Mouse (Mus musculus) adrenal gland, adult 18-20 months (tissue): ENCODE results near the gene Susd3. TPM values are rescaled to one million over a fixed set of nuclear protein-coding genes. Genes with fewer than 3 reads are reported as not detected.

ENCODE experiments used
- DNase-seq, 2 experiments: peaks; one replicate each; pipeline ENCODE4 v3.0.0; 2021 to 2022; ENCODE audit warnings: low spot score in 2 of 2
- total RNA-seq, 2 experiments: library from RNA; stranded (reverse); gene quantifications; 1 replicate in 1 of 2; 2 replicates in 1 of 2; pipeline ENCODE4 v1.2.3; 2021

Susd3 gene
- total RNA-seq, 2 experiments from 2014 or later, result 1.5 to 9.9 TPM

DNA sequence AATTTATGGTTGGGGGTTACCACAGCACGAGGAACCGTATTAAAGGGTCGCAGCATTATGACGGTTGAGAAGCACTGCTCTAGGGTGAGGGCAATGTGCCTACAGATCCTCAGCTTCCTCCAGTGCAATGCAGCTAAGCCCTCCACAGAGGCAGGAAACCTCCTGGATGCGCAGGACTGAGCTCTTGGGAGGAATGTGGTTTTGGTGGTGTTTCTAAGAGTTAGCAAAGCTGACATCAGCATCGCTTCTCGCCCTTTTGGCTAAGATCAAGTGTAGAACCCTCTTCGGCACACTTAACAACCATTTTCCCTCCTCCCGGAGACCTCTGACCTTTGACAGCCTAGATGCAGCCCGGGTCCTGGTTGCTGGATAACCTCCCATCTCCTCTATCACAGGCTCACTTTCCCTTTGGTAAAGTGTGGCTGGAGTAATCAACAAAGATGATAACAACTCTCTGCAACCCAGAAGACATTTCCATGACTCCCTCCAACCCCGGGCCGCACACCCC, 1.2 kb downstream of the Susd3 start:
- DNase-seq, result no peak

DNA sequence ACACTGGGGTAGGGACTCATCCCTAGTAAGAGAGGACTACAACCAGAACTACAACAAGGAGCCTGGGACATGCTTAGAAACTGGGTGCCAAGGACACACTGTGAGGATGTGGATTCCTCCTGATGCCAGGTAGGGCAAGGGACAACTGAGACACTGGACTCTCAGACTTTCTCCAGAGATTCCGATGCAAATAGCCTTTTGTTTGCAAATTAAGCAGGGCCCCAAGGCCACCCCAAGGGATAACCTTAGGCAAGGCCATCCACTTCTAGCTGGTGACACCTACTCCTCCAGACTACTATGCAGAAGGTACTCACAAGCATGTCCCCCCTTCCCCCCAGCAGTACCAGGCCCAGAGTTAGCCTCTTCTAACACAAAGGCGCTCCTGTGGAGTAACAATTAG, 1.9 kb downstream of the Susd3 start:
- DNase-seq, result no peak

DNA sequence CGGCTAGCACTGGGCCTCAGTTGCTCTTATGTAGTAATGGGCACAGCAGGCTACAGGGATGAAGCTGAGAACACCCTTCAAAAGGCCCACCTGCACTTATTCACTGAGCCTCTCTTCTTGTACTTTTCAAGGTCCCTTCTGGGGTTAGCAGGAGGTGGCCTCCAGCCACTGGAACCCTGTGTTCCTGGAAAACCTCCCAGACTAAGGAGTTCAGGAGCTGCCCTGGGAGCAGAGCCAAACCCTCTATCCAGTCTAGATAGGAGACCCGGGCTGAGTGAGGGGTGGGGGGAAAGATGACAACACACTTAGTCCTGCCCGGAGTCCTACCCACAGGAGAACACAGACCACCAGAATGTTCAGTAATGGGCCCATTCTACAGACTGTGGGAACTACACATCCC, 2.5 kb downstream of the Susd3 start:
- DNase-seq, result no peak

DNA sequence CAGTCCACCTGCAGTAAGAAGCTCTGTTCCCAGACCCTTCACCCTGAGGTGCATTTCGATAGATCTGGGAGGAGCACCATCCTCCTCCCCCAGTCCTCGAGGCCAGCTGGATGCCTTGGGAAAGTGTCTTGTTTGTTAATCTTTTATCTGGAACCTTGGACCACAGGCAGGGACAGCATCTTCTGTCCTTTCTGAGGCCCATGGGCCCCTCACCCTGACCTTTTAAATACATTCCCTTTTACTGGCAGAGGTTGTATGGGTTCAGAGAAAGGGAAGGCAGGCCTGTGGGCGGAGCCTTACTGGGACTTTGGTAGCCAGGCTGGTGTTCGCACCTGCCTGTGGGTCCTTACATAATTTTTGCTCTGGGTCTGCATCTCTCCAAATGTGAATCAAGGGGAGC, 3.3 kb downstream of the Susd3 start:
- DNase-seq, result no peak

DNA sequence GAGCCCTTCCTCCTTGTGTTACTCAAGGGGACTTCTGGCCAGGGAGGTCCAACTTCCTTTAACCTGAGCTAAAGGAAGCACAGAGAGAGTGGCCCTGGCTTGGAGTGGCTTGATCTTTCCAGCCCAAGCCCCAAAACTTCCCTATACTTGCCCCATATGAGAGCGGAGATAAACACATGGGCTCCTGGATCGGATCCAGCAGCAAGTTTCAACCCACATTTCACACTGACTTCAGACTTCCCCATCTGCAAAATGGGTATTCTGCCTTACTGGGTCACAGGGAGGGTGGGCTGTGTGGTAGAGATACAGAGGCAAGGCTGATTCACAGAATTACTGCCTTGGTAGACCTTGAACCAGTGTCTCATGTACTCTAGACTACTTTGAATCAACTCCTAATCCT, 5.0 kb downstream of the Susd3 start:
- DNase-seq, result no peak

DNA sequence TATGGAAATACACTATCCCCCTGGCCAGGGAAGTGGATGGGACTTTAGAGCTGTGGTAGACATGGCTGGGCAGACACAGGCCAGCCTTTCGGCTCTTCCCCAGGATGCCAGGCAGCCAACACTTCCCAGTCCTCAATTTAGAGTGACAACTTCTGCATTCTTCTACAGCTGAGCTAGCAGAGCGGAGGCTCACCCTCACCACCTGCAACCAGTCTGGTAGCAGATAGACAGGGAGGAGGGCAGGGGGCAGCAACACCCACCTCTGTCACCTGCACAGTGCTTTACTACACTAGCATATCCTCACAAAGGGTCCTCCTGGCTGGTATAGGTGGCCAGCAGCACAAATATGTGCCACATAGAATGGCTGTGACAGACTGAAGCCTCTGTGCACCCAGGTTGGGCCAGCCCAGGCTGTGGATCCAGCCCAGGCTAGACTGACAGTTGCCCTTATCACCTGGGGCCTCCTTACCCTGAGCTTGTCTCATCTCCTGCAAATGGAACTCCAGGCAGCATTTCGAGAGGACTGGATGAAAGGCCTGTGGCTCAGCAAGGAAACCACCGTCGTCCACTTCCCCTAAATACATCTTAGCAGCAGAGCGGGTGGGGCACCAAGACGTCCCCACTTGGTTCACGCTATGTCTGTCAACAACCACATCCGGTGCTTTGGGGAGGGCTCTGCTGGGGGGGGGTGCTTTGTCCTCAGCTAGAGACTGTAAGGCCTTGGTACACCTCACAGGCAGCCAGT, 6.0 kb downstream of the Susd3 start:
- no peak for DNase-seq

DNA sequence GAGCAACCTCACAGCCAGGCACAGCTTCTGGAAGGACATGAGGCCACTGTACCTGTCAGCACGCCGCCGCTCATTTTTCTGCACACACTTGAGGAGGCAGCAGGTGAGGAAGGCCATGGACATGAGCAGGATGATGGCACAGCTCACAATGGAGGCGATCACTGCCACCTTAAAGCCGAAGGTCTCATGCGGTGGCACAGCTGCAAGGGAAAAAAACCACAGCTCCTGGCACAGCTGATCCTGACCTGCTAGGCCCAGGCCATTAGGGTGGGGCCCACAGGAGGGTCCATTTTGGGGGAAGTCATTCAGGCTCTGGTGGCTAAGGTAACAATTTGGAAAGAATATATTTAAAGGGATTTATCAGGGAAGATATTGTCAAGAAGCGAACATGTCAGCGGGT, 9.8 kb downstream of the Susd3 start:
- DNase-seq, result no peak

DNA sequence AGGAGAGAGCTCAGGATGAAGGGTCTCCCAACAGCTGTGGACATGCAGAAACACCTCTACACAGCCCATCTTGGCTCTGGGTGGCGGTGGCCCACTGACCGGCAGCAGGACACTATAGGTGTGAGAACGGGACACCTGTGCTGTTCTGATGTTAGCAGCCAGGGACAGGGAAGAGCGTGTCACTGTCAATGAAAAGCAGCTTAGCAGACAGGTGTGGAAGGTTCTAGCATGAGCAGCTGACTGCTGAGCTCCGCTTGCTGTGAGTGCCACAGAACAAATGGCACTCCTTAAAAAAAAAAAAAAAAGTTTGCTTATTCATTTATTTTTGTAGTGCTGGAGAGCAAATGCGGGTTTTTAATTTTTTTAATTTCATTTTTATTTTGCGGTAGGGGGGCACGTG, 10.9 kb downstream of the Susd3 start:
- DNase-seq, result no peak

DNA sequence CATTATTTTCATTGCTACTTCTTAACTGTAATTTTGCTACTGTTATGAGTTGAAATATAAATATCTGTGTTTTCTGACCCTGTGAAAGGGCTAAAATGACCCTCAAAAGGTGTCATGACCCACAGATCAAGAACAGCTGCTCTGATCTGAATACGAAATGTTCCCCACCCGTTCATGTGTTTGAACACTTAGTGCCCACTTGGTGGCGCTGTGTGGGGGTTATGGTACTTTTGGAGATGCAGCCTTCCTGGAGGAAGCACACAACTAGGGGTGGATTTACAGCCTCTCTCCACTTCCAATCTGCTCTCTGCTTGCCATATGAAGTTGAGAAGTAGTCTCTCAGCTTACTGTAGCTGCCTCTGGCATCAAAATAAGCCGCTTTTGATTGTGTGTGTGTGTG, 13.8 kb downstream of the Susd3 start:
- DNase-seq, result no peak

DNA sequence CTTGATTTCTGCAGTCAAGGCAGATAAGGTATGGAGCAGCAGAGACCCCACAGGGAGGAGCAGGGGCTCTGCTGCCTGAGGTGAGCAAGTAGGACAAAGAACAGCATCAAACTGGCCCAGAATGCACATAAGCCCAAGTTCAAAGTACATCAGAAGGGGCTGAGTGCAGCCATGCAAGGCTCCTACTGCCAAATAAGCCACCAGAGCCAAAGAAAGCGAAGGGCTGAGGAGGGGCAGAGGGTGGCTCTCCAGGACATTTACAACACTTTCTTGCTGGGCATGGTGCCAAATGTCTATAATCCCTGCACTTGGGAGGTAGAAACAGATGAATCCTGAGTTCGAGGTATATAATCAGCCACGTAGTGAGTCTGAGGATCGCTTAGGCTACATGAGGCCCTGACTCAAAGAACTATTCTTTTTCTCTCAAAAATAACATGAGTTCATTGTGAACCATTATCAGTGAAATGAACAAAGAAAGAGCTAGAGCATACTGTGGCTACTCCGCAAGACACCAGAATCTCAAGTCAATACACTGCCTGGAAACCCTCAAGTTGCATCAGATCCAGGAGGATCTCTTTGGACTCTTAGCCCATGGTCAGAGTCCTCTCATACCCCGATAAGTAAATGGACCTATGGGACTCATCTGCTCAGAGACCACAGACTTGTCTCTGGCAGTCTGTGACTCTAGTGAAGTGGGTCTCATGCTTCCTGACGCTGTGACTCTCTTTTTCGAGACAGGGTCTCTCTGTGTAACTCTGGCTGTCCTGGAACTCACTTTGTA, 14.5 kb downstream of the Susd3 start:
- no peak for DNase-seq

DNA sequence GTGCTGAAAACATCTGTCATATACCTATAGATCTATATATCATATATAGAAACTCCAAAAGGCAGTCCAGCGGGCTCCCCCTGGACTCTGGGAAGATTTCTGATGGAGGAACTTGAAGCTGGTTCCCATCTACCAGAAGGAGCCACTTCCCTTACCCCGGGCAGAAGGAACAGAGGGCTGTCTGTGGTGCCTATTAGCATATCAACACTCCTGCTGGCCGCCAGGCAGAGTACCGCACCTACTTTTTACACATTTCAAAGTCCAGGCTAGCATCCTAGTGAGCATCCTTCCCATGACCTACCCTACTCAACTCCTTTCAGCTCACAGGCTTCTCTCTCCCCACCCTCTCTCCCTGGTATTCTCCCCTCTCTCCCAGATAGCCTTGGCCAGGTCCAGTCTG, 22.9 kb downstream of the Susd3 start:
- no peak for DNase-seq

DNA sequence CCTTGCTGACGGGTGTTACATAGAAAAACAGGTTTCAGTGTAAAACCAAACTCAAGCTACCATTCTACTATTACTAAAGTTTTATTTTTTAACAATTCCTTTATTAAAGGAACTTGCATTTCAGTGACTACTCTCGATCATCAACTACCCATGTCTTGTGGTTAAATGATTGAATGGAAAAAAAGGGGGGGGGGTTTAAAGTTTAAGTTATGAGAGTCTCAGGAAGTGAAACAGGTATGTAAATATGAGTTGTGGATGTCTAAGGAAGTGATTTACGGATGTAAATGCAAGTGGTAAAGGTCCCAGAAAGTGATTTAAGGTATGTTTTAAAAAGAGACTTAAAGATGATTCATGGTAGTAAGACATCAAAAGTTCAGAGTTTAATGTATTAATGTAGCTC, 23.3 kb downstream of the Susd3 start:
- DNase-seq, result no peak

DNA sequence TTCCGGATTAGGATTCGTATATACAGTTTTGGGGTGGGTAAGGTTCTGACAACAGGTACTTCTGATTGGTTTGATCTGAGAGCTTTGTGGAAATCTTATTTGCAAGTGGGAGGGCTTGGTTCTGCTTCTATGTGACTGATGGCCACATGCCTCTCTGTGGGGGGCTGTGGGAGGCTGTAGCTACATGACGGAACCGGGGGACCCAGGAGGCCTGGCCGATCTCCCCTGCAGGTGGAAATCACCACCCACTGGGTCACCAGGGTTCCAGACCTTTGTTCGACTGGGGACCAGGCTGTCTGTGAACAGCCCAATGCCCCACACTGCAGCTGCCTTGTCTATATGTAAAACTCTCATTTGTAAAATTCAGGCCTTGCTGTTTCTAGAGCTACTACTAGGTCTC, 23.8 kb downstream of the Susd3 start:
- no peak for DNase-seq

DNA sequence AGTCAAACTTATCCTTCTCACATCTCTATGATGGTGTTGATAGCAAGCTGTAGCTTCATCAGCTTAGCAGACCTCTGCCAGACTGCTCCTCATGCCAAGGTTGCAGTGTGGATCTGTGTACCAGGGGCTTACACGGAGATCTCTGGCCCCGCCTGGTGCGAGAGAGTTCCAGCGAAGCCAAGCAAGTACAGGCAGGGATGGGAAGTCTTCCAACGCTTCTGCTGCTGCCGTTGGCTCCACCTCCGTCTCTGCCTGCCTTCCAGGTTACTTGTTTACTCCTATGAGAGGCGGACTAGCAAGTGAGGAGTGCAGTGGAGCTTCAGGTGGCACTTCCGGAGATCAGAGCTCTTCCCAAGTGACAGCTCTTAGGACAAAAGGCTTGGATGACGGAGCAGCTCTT, 24.2 kb downstream of the Susd3 start:
- no peak for DNase-seq

DNA sequence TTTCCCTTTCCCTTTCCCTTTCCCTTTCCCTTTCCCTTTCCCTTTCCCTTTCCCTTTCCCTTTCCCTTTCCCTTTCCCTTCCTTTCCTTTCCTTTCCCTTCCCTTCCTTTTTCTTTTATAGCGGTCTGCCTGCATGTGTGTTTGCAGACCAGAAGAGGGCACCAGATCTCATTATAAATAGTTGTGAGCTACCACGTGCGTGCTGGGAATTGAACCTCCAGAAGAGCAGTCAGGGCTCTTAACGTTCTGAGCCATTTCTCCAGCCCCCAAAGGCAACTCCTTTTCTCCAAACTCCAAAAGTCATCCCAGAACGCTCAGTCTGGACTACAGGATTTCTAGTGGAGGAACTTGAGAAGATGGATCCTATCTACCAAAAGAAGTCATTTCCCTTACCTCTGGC, 27.6 kb downstream of the Susd3 start:
- DNase-seq, result no peak

DNA sequence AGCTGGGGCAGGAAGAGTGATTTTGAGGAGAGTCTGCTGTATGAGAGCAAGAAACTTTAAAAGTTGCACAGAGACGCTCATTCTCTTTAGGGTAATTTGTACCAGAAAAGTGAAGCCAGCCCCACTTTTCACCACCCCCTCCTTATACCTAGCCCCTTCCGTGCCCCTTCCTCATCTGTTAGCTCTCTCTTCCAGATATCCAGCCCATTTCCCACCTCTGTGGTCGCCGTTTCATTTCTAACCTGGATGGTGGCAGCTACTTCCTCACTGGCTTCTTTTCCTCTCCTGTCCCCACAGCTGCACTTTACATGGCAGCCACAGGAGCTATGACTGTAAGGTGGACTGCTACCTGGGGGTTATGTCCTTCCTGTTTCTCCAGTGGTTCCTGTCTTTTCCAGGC, 29.1 kb downstream of the Susd3 start:
- DNase-seq, result no peak

DNA sequence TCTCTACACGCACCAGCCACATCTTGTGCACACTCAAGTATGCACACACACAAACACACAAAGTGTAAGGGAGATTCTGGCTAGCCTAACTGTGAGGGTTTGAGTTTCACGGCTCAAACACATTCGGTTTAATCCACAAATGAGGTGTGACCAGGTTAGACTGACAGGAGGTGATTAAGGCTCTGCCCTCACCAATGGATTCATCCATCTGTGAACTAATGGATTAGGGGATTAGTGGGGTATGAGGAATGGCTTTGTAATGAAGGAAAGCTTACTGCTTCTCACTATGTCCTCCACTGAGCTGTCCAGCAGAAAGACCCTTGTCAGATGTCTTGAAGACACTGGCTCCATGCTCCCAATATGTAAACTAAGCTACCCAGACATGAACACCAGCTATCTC, 29.9 kb downstream of the Susd3 start:
- DNase-seq, result no peak

DNA sequence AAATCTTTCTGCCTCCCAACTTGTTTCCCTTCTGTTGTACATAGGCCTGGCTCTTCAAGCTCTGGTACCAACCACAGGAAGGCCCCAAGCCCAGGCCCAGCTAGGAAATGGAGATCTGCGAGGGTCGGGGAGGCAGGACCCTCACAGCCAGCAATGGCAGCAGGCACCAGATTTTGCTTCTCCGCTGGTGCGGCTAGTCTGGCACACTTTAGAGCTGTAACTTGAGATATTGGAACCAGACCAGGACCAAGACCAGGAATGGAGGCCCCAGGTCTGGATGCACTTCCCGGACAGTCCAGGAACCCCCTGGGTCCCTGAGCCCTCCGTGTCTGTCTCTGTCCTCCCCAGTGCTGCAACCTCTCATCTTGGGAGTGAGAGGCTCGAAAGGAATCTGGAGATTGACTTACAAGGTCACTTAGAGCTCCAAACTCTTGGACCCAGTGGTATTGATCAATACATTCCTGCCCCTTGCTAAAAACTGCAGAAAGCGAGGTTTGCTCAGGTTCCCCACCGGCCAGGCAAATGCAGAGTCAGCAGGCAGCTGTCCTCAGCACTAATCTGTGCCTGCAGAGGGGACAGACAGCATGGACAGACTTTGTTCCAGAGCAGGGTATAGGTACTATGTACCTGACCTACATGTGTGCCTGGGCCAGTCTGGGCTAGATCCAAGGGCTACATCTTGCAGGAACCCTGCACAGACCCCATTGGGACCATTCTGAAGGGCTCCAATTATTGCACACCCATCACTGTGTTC, 31.5 kb downstream of the Susd3 start:
- no peak for DNase-seq

DNA sequence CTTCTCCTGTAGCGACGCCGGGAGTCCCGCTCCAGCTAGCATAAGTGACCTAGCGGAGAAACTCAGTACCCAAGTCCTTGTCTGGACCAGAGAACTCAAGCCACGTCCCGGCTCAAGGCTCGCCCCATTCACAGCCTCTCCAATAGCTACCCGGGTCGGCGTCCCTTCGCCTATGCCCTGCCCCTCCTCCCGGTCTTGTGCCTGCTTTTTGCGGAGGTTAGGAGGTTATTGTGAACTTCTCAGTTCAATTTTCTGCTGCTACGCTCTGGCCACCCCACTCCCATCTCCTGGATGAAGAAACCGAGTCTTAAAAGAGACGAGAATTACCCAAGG, 32.3 kb downstream of the Susd3 start:
- no peak for DNase-seq

DNA sequence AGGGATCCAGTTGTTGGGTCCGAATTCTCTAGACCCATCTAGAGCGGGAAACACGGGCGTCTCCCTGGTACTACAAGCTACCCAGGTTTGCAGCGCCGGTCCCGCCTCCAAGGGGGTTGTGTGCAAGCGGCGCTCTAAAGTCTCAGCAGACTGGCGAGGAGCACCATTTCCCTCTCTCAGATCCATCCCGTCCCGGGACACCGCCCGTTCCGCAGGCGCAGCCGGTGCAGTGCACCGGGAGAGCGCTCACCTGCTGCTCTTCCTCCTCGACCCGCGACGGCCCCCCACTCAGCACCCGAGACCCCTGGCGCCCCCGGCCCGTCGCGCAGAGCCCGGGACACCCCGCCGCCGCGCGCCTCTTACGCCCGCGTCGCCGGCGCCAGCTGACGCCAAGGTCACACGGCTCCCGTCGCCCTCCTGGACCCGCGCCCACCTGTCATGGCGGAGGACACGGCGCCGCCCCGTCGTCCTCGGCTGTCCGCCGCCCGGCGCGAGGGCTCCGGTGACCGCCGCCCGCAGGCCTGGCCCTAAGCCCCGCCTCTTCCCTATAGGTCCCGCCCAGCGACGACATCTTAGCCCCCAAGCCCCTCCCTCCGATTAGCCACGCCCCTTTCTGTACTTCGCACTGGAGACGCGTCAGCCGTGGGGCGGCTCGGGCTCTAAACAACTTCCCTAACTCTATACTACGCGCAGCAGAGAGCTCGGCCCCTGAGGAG, 32.8 kb downstream of the Susd3 start, which contains the start of gene Card19:
Gene Card19, minus strand, starts transcription at position 534 of the 716 bp plus-strand sequence.
- peak; percentile 95 to 96 for DNase-seq

DNA sequence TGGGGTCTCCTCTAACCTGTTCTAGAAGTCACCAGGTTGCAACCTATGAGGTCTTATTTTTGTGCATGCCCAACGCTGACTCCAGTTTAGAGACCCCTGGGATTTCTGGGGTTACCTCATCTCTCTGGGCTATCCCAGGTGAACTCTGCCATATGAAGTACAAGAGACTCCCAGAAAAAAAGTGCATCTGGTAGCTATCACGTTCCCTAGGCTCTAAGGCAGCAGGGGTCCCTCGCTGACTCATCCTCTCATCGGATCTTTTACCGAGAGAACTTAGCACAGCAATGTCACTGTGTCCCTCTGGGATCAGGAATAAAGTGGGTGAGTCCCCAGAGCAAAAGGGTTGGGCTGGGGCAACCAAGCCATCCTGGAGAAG, 33.4 kb downstream of the Susd3 start:
- no peak for DNase-seq
